Mouse (Mus musculus): ENCODE measurements around the gene Robo2.

Robo2 gene

DNA sequence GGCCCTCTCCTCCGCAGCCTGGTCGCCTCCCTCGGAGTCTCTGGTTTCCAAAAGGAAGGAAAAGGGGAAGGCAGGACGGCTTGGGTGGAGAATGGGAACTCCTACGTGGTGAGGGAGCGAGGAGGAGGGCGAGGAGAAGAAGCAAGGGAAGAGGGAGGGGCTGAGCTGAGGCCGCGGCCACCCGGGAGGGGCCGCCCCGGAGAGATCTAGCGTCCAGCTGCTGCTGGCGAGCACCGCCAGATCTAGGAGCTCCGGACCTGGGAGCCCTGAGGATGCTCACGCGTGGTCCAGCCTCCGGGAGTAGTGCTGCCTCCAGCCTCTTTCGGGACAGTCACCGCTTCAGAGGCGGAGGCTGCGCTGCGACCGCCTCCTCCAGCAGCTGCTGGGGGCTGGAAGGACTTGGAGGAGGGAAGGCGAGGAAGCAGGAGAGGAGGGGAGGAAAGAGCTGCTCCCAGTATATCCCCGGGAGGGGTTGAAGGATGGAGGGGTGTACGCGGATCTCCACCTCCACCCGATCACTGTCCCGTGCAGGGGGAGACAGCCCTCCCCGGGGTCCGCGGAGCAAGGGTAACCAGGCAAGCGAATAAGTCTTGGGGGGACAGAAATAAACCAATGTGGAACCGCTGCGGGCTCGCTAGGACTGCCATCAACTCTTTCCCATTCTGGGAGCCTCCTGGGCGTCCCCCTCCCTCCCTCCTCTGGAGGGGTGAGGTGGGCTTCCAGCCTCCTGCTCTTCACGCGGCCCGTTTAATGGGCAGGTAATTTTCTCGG lies at the start of gene Robo2:
Robo2 (minus strand) TSS at position 345 of the 771 bp plus-strand sequence.
- peak; percentile 81 for DNase-seq (ENCODE audit: low spot score)

DNA sequence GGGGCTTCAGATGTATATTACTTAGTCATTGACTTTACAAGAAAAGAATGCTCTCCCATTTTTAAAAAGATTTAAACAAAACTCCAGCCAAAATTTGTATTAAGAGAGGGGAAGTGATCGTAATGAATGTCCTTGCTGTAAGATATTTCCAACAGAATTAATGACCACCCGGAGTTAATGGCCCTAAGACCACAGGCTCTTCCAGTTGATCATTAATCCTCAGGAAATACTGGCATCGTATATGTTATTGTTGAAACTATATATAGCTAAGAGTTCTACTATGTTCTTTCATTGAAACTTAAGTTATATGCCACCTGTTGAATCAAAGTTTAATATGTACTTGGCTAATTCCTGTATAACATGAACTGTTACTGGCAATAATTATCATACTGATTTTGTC lies 46.5 kb upstream of the Robo2 start:
- DNase-seq (ENCODE audit: low spot score), result no peak

DNA sequence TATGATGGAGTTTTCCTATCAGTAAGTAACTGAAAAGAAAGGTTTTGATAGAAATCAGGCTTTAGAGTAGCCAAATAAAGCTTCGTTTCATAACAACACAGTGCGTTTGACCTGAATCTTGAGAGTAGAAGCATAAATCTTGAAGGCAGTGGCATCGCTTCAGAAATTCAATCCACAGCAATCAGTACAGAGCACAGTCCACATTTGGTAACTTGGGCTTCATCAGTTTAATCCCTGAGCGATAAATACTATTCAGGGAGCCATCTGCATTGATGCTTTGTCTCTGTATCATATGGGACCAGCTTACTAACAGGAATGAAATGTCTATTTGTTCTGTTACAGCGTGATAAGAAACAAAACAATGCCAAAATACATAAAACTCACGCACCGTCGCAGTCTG lies 46.1 kb upstream of the Robo2 start:
- DNase-seq (ENCODE audit: low spot score), result no peak

DNA sequence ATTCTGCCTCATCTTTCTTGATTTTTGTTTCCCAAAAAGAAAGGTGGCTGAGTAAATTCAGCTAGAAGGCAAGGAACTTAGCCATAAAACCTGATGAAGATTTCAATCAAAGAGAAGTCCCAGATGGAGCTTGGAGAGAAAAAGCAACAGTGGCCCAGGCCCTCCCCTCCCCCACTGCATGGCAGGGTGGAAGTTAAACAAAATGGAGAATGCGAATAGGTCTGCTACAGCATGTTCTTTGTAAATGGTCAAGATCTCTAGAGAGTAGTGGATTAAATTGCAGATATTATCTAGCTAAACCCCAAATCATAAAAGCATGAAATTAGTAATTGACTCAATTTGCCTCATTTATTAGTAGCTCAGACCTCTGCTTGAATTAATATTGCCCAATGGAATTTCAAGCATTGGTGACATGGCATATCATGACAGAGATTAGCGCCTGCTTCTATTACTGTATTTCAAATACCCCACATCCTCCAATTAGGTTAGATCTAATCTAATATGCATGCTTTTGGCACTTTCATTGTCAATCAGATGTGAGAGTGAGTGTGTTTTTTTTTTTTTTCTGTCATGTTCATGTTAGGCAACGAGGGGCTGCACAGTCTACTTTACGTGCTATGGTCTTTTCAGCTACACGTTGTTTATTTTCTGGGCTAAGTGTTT lies 45.3 kb upstream of the Robo2 start:
- DNase-seq (ENCODE audit: low spot score), result peak; percentile 23

DNA sequence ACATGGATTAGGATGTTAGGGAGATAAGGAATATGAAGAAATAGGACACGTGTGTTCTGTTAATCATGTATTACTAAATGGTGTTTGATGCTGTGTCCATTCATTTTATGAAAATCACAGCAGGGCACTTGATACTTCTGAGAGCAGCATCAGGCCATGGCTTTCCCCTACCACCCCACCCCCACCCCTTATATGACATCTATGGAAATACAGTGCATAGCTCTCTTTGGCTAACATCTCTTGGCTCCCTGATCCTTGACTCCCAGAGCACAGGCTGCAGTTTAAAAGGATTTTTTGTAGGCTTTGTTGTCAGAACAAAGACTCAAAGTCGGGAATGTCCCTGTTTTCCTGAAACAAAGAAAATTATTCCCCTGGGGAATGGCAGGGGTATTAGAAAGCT lies 43.6 kb upstream of the Robo2 start:
- DNase-seq (ENCODE audit: low spot score), result no peak

DNA sequence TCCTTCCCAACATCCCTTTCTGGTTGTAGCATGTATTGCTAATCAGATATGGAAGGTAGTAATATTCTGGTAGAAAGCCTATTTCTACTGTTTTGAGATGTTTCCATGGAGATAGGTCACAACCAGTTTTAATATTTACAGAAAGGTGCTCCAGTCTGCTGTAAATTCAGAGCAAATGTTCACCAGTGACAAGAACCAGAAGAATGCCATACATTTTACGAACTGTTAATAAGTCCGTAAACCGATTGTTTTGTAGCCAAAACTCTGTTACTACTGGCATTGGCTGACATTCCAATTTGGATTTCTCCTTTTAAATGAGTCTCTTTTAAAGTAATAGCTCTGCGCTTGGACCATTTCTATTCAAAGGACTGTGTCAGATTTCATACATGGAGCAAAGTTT lies 36.4 kb upstream of the Robo2 start:
- no peak for DNase-seq (ENCODE audit: low spot score)

DNA sequence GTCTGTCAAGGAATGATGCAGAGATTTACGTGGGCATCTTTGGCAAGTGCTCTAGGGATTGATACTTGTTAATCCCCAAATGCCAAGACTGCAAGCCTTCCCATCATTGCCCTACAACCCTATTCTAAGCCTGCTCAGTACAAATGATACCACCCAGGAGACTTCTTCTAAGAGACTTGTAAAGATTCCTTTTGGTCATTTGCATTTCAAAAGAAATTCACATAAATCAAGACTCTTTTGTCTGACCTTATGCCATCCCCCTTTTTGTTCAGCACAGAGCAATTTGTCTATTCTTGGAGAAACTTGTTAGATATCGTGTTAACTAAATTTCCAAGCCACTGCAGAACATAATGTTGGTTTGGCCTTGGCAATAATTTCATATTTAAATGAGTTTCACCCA lies 15.4 kb upstream of the Robo2 start:
- peak; percentile 18 for DNase-seq (ENCODE audit: low spot score)

DNA sequence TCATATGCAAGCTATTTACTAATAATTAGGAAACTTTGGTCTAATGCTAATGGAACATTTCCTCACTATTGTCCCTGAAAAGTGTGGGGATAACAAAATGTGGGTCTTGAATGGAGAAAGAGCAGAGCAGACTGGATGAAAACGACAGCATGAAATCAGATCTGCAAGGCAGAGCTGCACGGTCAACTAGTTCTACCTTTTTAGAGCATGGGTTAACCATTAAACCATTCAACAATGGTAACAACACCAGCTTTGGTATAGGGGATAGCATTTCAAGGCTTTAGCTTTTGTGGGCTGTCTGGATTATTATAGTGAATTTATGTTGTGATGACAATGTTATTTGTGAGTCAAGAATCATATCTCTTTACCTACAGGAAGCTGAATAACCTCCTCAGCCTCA lies 8.7 kb upstream of the Robo2 start:
- no peak for DNase-seq (ENCODE audit: low spot score)

DNA sequence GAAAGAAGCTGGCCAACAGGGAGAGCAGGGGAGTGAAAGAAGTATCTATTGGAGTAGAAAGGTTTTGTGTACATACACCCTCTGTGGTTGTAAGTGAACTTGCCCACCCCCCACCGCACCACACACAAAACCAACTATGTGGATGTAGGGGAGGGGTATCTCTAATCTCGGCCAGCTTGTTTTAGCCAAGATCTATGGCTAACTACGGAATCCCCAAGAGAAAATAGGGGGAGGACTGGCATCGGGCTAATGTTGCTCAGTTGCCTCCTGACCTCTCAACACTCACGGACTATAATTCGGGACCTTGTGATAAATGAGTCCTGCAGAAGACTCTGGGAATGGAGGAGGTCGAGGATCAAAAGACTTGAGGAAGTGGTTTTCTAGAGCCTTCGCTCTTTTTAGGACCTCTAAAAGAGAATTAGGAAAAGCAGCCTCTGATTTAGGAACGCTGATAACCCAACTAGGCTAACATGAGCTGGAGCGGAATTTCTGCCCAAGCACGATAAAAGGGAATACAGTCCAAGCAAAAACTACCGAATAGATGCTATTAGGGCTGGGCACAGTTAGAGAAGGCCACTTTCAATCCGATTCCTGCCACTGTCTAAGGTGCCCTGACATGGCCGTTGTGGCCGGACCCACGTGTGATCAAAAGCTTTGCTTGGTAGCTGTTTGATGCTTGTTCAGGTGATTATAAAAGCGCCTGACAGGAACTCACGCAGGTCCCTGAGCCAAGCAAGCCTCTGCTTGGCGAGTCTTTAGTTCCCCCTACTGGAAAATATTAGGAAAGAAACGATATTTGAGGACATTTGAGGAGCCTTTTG lies 1.1 kb upstream of the Robo2 start:
- peak; percentile 64 for DNase-seq (ENCODE audit: low spot score)

DNA sequence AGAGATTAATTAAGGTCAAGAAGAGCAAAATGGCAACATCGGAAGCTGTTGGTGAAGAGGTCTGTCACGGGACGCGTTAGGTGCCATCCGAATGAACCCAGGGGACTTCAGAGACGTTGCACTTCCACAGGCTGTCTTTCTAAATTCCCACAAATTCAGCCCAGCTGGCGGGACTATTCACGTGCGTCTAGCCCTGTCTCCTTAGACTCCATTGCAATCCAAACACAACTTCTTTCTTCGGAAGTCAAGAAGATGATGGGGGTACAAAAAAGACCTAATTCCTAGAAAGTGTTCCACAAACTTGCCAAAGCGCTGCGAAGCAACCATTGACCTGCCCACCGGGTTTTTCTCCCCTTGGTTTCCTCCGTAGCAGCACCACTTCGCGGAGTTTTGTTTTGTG lies 604 bp downstream of the Robo2 start:
- DNase-seq (ENCODE audit: low spot score), result peak; percentile 58

DNA sequence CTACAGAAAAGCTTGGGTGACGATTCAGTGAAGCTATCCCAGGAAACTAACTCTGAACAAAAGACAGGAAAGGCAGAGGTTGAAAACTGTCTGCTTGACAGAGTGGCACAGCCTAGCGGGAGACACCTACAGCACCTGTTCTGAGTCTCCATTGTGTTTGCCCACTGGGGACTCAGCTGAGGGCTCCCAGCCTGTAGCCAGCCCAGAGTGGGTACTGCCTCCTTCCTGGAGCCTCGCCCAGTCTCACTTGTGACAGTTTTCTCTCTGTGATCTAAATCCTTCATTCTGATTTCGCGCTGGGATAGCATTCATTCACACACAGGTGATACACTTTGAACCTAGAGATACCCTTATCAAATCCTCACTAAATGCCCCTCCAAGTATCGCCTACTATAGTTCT lies 1.5 kb downstream of the Robo2 start:
- no peak for DNase-seq (ENCODE audit: low spot score)

DNA sequence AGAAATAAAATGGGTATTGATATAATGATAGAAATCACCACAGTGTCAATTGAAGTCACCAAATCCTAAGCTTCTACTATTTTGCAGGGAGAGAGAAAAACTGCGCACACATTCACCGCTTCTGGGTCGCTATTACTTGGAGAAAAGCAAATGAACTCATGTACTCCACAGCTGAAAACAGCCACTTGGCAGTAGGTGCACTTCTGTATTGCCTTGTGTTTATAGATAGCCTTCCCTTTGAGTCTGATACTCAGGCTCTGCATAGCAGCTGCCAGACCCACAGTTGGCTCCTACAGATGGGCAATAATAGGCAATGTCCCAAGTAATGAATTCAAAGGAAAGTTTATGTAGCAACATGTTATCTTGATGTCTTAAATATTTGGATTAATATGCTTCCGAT lies 2.1 kb downstream of the Robo2 start:
- no peak for DNase-seq (ENCODE audit: low spot score)

DNA sequence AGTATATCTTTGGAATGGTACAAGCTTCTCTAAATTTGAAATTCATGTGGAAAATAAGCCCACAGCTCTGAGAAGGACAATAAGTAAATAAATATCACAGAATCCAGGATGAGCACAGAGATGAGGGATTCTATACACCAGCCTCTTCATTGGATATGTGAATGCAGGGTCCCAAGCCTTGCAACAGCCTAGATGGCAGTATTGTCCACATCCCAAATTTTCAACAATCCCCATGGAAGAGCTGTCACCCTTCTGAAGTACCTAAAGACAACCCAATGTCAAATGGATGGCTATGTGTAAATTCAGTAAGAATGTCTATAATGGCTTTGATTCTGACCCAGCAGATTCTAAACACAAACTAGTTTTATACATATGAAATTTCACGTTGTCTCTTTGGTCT lies 3.1 kb downstream of the Robo2 start:
- DNase-seq (ENCODE audit: low spot score), result peak; percentile 32

DNA sequence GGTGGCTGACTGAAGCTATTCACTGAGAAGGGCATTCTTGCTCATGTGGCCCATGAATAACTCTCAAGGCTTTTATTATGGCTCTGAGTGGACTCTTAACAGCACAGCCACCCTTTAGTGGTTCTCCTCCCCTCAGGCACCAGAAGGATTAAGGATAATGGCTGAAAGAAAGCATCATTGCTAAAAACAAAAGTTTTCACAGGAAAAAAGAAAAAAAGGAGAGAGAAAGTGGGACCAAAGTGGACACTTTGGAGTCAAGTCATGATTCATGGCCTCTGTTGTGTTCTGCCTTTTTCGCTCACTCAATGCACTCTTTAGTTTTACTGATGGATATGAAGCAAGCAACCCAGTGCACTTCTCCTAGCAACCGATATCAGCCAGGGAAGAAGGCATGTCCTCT lies 14.3 kb downstream of the Robo2 start:
- DNase-seq (ENCODE audit: low spot score), result peak; percentile 78

DNA sequence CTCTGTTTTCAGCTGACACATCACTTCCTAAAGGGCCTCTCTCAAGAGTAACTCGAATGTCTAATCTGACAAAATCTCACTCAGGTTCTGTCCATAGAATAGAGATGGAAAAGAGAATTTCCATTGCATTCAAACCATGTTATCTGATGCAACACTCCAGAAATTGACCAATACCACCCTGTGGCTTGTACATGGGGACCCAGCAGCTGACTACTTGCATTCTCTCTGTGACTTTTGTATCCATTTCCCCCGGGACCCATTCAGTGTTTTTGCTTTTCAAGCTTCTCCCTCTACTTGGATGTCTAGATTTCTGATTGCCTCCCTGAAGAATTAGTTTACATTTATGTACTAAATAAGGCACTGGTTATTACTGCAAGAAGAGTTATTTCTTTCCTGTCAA lies 15.9 kb downstream of the Robo2 start:
- no peak for DNase-seq (ENCODE audit: low spot score)

DNA sequence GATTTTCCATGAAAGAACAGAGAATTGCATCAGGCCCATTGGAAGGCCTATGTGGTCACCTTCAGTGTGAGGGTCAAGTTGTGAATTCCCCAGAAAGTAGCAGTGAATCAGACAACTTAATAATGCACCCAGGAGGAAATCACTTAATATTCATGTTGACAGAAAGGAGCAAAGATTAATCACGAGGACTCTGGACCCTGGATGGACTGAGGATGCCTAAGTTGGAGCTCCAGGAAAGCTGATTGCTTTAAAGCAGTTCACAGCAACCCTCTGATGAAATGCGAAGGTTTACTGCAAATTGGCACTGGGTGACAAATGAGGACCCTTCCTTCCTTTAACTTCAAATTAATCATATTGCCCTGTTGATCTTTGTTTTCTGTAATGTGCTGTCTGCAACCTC lies 32.2 kb downstream of the Robo2 start:
- no peak for DNase-seq (ENCODE audit: low spot score)

DNA sequence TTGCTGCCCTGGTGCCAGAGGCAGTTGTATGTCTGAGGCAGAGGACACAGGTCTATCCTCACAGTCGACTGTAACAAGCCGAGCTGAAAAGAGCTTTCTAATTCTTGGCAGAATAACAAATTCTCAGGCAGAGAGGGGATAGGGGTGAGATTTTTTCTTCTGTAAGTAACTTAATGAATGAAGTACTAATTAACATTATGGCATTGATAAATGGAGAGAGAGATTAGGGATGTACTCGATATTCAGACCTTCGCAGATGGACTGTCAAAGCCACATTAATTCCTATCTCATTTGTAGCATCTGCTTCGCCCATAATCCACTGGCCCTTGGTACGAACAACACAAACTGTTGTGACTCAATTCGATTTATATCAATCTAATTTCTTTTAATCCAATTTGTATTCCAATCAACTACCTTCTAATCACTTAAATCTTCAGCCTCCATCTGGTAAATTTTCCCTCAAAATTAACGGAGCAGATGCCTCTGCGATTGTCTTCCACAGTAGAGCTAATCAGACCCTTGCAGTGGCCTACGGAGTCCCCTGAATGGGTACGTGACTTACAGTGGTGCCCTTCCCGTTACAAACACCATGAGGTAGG lies 36.2 kb downstream of the Robo2 start:
- DNase-seq (ENCODE audit: low spot score), result no peak

DNA sequence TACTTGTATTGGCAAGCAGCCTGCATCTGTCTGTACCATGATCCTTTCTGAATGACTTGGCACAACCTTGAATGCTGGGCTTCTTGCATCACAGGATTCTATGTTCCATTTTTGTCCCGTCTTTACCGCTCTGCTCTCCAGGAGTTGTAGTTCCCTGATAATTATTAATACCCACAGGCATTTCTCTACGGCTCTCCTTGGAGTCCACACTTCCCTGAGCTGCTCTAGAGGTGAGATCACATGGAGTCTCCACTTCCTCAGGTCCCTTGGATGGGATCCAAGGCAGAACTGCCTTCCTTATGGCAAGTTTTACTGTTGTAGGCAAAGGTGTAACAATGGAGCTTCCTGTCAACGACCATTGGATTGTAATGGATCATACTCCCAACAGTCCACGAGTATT lies 37.1 kb downstream of the Robo2 start:
- no peak for DNase-seq (ENCODE audit: low spot score)

DNA sequence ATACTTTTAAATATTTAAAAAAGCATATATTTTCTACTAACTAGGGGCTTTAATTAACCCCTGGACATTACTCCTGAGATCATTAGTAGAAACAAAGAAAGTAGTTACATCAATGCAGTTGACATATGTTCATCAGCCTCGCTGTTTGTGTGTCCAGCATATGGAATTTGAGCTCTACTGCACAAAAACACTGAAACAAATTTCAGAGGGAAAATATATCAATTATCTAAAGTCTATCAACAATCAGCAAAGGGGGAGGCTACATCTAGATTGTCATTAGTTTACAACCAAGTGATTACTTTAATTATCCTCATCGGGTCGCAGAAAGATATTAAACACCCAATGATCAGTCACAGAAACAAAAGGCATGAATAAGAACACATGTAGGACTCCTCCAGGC lies 38.2 kb downstream of the Robo2 start:
- no peak for DNase-seq (ENCODE audit: low spot score)

DNA sequence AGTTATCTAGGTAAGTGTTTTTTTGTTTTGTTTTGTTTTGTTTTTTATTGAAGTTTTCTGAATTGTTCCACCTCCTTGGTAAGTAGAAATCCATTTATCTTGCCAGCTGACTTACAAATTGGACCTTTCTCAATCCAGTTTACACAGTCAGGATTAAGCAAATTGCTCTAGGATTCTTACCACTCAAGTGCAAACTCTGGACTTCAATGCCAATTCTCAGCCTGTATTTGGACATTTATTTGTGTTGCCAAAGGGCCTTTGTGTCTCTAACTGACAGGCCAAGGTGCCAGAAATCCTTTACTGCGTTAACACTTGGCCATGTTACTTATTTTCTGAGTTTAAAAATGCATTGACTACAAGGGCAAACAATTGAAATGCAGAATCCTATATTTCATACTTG lies 38.7 kb downstream of the Robo2 start:
- no peak for DNase-seq (ENCODE audit: low spot score)

DNA sequence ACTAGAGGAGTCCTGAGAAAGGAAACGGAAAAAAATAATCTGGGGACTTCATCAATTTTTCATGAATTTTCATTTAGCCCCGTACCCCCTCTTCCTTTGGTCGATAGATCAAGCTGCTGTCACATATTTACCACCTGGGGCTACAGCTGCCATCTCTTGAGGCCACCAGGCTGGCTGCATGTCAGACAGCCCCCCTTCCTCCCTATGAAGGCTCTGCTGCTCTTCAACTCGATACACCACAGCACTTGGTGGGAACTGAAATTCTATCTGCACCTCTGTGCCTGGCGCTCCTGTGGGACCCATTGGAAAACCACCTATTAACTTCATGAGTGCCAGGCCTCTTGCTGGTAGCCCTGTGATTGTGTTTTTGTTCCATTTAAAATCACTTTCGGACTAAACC lies 63.2 kb downstream of the Robo2 start:
- DNase-seq (ENCODE audit: low spot score), result peak; percentile 8

DNA sequence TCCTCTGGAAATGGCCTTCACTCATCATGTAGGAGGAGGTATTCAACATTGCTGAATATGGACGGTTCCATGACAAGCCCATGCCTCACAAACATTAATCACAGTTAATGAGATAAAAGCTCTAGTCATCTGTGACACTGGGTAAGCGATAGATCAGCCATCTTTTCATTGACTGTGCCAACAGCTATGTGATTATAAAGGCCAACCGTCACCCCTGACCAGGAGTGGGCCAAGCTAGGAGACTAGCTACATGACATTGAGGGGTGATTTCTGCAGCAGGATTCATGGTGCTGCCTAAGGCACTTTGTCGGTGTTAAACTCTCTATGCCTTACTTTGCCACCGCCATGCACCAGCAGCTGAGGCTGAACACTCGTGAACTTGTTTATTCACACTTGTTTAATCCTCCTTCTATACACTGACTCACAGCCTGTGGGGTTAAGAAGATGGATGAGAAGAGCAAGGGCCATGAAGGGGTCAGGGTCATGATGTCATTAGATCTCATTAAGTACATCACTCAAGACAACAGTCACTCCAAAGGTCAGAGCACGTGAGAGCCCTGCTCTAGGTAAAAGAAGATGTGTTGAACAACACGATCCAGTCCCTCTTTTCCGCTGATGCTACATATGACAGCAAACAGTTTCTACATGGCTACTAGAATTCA lies 72.5 kb downstream of the Robo2 start:
- peak; percentile 68 for DNase-seq (ENCODE audit: low spot score)

Data from embryo, embryonic 10 days (tissue).